Mouse (Mus musculus): Measurements from ENCODE around the gene Olfr575.

Olfr575 gene

DNA sequence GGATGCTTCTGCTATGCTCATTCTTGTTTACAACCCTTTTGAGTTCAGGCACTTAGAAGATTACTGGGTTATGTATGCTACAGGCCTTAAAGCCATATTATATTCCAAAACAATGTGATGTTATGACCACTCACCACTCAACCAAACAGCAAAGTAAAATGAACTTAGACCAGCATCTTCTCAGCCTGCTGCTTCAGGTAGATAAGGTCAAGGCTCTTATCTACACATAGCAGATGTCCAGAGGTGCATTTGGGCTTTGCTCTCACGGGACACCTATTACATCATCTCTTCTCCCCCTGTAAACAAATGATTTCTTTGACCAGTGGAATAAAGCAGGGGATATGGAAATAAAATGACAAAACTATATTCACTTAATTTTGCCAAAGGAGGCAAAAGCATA is at the start of gene Olfr575:
TSS of gene Olfr575 (minus strand) at position 183 of the 400 bp plus-strand sequence.
- no peak for DNase-seq (ENCODE audit: low read depth)

- DNase-seq (ENCODE audit: low read depth): no peak
Measured at GRCm38 (mm10) chr7:102989224-102989623, 30.6 kb upstream of the Olfr575 start, which contains the start of gene Olfr578. TSS of gene Olfr578 (minus strand) at chr7:102989324.

DNA sequence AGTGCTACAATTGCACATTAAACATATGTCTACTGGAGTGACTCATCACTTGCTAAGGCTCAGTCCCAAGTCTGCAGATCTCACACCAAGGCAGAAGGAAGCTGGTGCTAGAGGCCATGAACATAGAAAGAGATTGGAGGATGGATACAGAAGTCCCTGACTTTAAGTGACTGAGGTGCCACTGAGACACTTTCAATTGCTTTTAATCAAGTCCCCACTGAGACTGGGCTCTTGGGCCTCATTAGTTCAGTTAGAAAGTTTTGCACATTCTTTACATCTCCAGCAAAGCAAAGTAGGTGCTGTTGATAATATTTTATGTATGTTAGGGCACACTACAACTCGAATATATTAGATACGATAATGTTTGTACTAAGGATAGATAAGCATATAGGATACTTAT is 17.3 kb upstream of the Olfr575 start, which contains the start of gene Olfr577:
TSS of gene Olfr577 (minus strand) at position 101 of the 400 bp plus-strand sequence.
- DNase-seq (ENCODE audit: low read depth): no peak

- no peak for DNase-seq (ENCODE audit: low read depth)
Measured at GRCm38 (mm10) chr7:102974399-102974798, 15.8 kb upstream of the Olfr575 start.

DNA sequence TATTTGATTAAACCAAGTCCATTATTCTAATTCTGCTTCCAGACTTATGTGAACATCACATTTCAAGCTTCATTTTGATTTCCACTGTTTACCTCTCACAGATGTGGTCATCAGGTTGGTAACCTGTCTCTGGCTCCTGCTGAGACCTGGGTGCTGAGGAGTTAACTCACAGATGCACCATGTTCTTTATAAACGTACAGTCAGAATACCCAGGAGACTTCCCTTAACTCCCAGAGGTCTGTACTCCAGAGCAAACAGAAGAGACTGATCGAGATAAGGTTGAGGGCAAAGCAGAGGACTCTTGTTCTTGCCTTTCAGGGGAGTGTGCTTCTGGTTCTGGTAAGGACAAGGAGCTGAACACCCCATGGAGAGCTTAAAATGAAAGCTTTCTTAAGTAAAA is 3.8 kb upstream of the Olfr575 start, which contains the start of gene Olfr576:
TSS of gene Olfr576 (plus strand) at position 301 of the 400 bp plus-strand sequence.
- DNase-seq (ENCODE audit: low read depth): no peak

DNA sequence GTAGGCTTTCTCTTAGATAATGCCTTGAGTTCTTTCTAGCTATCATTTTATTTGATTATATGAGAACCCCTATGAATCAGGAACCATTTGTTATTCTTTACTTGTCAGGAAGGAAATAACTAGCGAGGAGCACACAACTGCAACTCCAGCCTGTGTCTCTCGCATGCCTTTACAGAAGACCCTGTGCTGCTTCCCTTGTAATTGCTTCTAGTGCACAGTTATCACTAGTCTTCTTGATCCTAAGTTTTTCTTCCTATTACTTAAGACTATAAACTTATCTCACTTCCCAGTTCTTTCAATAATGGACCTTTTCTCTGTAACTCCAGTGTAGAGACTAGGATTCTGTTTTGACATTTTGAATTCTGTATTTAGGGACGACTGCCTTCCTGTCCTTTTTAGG is 438 bp downstream of the Olfr575 start:
- no peak for DNase-seq (ENCODE audit: low read depth)

GRCm38 (mm10) chr7:102950732-102951131 is 7.8 kb downstream of the Olfr575 start:
- DNase-seq (ENCODE audit: low read depth): no peak

DNA sequence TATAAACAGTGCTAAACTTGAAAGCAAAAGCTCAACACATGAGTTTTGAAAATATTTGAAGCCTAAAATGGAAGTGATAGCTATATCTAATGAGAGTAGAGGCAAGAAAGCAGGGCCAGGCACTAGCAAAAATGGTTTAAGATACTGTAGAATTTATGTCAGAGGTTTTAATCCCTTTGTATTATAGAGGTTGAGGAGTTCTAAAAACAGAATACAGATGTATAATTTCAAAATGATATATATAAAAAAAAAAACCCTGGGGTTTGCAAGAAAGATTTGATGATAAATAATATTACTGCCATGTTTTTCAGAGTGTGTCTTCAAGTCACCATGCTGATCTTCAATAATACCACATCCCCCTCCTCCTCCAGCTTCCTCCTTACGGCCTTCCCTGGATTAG is 10.4 kb downstream of the Olfr575 start, which contains the start of gene Olfr574:
TSS of gene Olfr574 (plus strand) at position 301 of the 400 bp plus-strand sequence.
- no peak for DNase-seq (ENCODE audit: low read depth)

GRCm38 (mm10) chr7:102943417-102943816 is 15.2 kb downstream of the Olfr575 start:
- no peak for DNase-seq (ENCODE audit: low read depth)

- no peak for DNase-seq (ENCODE audit: low read depth)
Measured at GRCm38 (mm10) chr7:102942475-102942874, 16.1 kb downstream of the Olfr575 start, which contains the start of gene Olfr573-ps1. TSS of gene Olfr573-ps1 (minus strand) at chr7:102942575.

GRCm38 (mm10) chr7:102927105-102927504 is 31.5 kb downstream of the Olfr575 start:
- no peak for DNase-seq (ENCODE audit: low read depth)

- no peak for DNase-seq (ENCODE audit: low read depth)
Measured at GRCm38 (mm10) chr7:102924109-102924508, 34.5 kb downstream of the Olfr575 start, which contains the start of gene Olfr572. TSS of gene Olfr572 (plus strand) at chr7:102924409.

GRCm38 (mm10) chr7:102919632-102920031 is 38.9 kb downstream of the Olfr575 start:
- DNase-seq (ENCODE audit: low read depth): peak; percentile 69

DNA sequence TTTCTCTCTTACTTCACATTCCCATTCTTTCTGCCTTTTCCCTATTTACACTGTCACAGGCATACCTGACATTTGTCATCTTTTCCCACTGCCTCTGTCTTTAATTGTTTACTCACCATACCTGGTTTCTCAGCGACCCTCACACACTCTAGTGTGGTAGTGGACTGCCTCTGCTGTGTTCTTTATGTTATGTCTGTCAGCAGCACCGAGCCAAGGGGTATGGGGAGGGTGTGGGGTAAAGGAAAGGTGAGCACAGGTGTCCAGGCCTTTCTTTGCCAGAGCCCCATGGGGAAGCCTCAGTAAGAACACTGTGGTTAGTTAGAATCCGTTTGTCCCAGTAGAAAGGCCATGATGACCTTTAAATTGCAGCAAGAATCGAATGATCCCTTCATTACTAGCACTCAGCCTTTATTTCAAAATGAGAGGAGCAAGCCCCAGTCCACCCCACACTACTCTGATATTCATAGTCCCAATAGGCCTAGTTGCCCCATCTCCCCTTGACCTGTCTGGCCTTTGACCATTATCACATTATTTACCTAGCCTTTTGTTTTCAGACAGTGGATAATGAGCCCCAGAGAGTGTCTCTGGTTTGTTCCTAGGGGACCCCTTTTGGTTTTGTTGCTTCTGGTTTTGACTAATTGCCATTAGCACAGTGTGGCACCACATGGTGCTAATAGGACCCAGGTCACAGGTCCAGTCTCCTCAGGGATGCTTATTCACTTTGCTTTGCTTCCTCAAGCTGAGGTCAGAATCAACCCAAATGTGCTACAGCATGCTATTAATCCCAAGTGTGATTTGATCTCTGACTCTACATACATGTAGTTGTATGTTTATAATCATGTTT is 41.3 kb downstream of the Olfr575 start, which contains the start of gene Olfr571:
TSS of gene Olfr571 (minus strand) at position 505 of the 844 bp plus-strand sequence.
- DNase-seq (ENCODE audit: low read depth): no peak

DNA sequence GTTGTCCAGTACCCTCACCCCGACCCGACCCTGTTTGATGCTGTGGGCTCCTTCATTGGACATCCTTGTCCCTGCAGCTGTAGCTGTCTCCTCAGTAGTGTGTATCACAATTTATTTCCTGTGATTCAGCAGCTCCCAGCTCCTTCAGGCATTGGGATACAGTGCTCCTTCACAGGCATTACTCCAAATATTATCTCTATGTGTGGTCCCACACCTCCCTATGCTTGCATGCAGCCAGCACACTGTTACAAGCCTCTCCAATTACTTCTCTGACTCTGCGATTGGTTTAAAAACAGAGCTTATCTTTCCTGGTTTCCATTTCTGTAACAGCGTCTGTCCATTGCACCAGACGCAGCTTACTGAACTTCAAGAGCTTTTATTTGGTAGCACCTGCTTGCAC is 42.2 kb downstream of the Olfr575 start:
- no peak for DNase-seq (ENCODE audit: low read depth)

DNA sequence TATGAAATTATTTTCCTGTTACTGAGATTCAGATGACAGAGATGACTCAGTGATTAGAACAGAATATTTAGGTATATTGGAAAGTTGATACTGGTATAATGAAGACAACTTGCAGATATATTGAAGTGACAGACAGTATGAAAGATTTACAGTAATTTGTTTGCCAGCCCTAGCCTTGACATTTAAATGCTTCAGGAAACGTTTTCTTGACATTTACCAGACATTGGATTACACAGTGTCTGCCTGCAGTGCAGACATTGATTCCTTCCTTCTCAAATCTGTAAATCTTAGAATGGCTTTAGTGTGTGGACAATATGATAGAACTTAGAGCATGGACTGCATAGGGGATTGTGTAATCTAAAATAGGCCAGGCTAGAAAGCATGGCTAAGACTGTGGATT is 43.3 kb downstream of the Olfr575 start:
- no peak for DNase-seq (ENCODE audit: low read depth)
